Mouse (Mus musculus): ENCODE results near the gene Cep63. TPM values are rescaled to one million over a fixed set of nuclear protein-coding genes. Genes with fewer than 3 reads are reported as not detected.
A peak's percentile ranks its signal among the peaks of the same experiment; 100 is the strongest.

Gene Cep63
- 50.9 and 57.8 TPM in 2 replicates for polyA plus RNA-seq (2015; fragmentation: Nextera tagmentation; extraction: Ambion mirVana)

DNA sequence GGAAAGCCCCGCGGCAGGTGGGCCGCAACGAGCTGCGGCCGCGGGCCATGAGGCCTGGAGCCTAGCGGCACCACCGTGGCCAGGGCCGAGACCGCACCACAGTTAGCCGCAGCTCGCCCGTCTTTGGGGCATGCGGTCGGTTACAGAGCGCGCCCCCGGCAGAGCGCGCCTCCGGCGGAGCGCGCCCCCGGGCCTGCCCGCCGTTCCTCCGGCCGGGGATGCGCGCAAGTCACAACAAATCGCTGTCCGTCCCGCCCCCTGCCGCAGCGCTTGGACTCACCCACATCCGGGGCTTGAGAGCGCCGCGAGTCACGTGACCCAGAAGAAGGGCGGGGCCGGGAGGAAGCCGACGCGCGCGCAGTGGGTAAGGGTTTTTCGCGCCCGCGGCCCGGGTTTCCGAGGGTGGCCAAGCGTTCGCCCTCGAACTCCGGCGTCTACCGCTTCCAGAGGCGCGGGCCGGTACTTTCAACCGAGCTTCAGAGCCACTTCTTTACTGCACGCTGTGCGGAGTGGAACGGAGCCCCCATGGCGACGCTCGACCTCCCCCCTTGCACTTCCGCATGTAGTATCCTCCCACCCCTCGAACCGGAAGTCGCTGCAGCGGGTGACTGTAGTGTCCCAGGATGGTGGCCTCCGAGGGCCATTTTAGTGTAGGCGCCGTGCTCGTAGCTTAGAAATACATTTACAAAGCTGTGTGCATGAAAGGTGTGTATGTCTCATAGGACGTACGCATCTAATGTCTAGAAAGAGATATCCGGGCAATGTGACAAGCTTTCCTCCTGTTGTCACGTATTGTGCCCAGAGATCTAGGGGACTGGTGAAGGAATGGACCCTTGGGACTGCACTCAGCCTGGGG is at the start of gene Cep63, which contains the start of gene Anapc13:
Gene Cep63 (minus strand): TSS at position 552 of the 856 bp plus-strand sequence.
Gene Anapc13 (plus strand): TSS at position 314 of the 856 bp plus-strand sequence.
- ATAC-seq (ENCODE audit: insufficient number of reproducible peaks, insufficient read depth, low FRiP score, low TSS enrichment, low read depth) = peak; percentile 92
- peak within 1 kb of the TSS; percentile 97 for H3K4me3 ChIP-seq
- H3K27me3 ChIP-seq = no peaks in the 10 kb centered on the region
- peak within 1 kb of the TSS; percentile 70 for H3K4me2 ChIP-seq
- peak within 1 kb of the TSS; percentile 99 for H3K9ac ChIP-seq
- WGBS = under 1% methylated on average over 62 of the region's 84 CpGs
- H3K4me1 ChIP-seq = peaks cover 33% of the 10 kb centered on the region
- H3K27ac ChIP-seq = peak within 1 kb of the TSS; percentile 98
- H3K36me3 ChIP-seq = peaks cover 6% of the 10 kb centered on the region; the same call in 1 of the 2 replicates
- H3K9me3 ChIP-seq = no peaks in the 10 kb centered on the region

GRCm38 (mm10) chr9:102675922-102676321 is 49.6 kb upstream of the Cep63 start:
- no peak for ATAC-seq (ENCODE audit: insufficient number of reproducible peaks, insufficient read depth, low FRiP score, low TSS enrichment, low read depth)
- 82% methylated on average over 5 of the region's 5 CpGs for WGBS
- Histone ChIP-seq H3K36me3 (no peaks in the 10 kb centered on the region), H3K9ac (no peak overlapping the region), H3K4me3 (no peak overlapping the region), H3K27ac (no peak overlapping the region), H3K4me2 (no peak overlapping the region), H3K4me1 (peaks cover 6% of the 10 kb centered on the region; the same call in 1 of the 2 replicates), H3K27me3 (no peaks in the 10 kb centered on the region), H3K9me3 (no peaks in the 10 kb centered on the region)

- Histone ChIP-seq H3K9me3 (no peaks in the 10 kb centered on the region), H3K9ac (no peak overlapping the region), H3K4me1 (peaks cover 8% of the 10 kb centered on the region; the same call in 1 of the 2 replicates), H3K36me3 (no peaks in the 10 kb centered on the region), H3K27me3 (no peaks in the 10 kb centered on the region), H3K4me3 (no peak overlapping the region), H3K4me2 (no peak overlapping the region), H3K27ac (peak overlapping the region; percentile 7; the same call in 1 of the 2 replicates)
- WGBS = 63% methylated on average over 7 of the region's 7 CpGs
- ATAC-seq (ENCODE audit: insufficient number of reproducible peaks, insufficient read depth, low FRiP score, low TSS enrichment, low read depth) = no peak
Observed at GRCm38 (mm10) chr9:102673381-102673780, 47.0 kb upstream of the Cep63 start.

GRCm38 (mm10) chr9:102668906-102669305 is 42.6 kb upstream of the Cep63 start:
- Histone ChIP-seq H3K4me2 (no peak overlapping the region), H3K36me3 (no peaks in the 10 kb centered on the region), H3K4me3 (no peak overlapping the region), H3K27ac (no peak overlapping the region), H3K9me3 (no peaks in the 10 kb centered on the region), H3K27me3 (no peaks in the 10 kb centered on the region), H3K9ac (no peak overlapping the region), H3K4me1 (peaks cover 16% of the 10 kb centered on the region; the same call in 1 of the 2 replicates)
- ATAC-seq (ENCODE audit: insufficient number of reproducible peaks, insufficient read depth, low FRiP score, low TSS enrichment, low read depth) = no peak
- WGBS = 86% methylated on average over 12 of the region's 12 CpGs

DNA sequence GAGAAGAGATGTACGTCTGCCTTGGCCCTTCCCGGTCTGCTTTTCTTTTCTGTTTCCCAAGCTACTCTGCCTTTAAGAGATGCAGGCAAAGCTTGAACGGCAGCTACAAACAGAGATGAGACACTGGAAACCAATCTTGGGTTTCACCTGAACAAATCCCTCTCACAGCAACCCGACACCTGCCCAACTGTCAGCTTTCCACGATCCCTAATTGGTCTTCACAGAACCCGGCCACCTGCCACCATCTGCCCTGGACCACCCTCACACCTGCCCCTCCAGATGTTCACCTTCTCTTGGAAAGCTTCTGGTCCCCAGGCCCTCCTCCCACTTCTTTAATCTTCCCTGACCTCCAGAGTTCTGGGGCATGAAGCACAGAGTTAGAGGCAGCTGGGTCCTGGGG is 41.8 kb upstream of the Cep63 start:
- H3K4me2 ChIP-seq = no peak overlapping the region
- ATAC-seq (ENCODE audit: insufficient number of reproducible peaks, insufficient read depth, low FRiP score, low TSS enrichment, low read depth) = no peak
- H3K4me3 ChIP-seq = no peak overlapping the region
- H3K27me3 ChIP-seq = no peaks in the 10 kb centered on the region
- no peak overlapping the region for H3K9ac ChIP-seq
- peaks cover 12% of the 10 kb centered on the region; the same call in 1 of the 2 replicates for H3K4me1 ChIP-seq
- 22% methylated on average over 6 of the region's 6 CpGs for WGBS
- peak overlapping the region; percentile 16 for H3K27ac ChIP-seq
- no peaks in the 10 kb centered on the region for H3K9me3 ChIP-seq
- no peaks in the 10 kb centered on the region for H3K36me3 ChIP-seq

GRCm38 (mm10) chr9:102656355-102657095 is 30.2 kb upstream of the Cep63 start:
- no peak for ATAC-seq (ENCODE audit: insufficient number of reproducible peaks, insufficient read depth, low FRiP score, low TSS enrichment, low read depth)
- Histone ChIP-seq H3K4me2 (no peak overlapping the region), H3K27me3 (no peaks in the 10 kb centered on the region), H3K4me3 (no peak overlapping the region), H3K9me3 (no peaks in the 10 kb centered on the region), H3K4me1 (peaks cover 23% of the 10 kb centered on the region), H3K9ac (no peak overlapping the region), H3K36me3 (no peaks in the 10 kb centered on the region), H3K27ac (no peak overlapping the region)
- WGBS = 37% methylated on average over 8 of the region's 8 CpGs

- no peak overlapping the region for H3K4me3 ChIP-seq
- H3K36me3 ChIP-seq = no peaks in the 10 kb centered on the region
- no peaks in the 10 kb centered on the region for H3K9me3 ChIP-seq
- H3K4me1 ChIP-seq = peaks cover 34% of the 10 kb centered on the region
- no peak overlapping the region for H3K9ac ChIP-seq
- no peak for ATAC-seq (ENCODE audit: insufficient number of reproducible peaks, insufficient read depth, low FRiP score, low TSS enrichment, low read depth)
- 58% methylated on average over 6 of the region's 6 CpGs for WGBS
- H3K27me3 ChIP-seq = no peaks in the 10 kb centered on the region
- no peak overlapping the region for H3K4me2 ChIP-seq
- no peak overlapping the region for H3K27ac ChIP-seq
Observed at GRCm38 (mm10) chr9:102651199-102651720, 24.9 kb upstream of the Cep63 start.

DNA sequence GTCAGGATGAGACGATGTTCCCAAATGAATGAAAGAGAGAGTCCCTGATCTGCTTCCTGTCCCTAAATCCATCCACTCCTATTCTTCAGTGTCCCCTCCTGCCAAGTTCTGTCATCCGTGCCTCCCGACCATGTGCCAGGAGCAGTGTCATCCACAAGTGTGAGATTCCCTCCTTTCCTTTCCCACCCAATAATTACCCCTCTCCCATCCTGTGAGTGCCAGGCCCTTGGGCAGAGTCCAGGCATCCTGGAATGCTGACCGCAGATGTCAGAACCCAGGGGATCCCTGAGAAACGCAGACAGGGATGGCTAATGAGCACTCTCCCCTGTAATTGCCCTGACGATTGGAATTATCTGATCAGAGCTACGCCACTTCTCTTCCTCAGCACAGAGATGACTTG is 24.3 kb upstream of the Cep63 start:
- Histone ChIP-seq H3K4me1 (peaks cover 40% of the 10 kb centered on the region), H3K9me3 (no peaks in the 10 kb centered on the region), H3K36me3 (no peaks in the 10 kb centered on the region), H3K4me2 (peak overlapping the region; percentile 18; the same call in 1 of the 2 replicates), H3K27ac (peak overlapping the region; percentile 44; the same call in 1 of the 2 replicates), H3K9ac (no peak overlapping the region), H3K4me3 (no peak overlapping the region), H3K27me3 (no peaks in the 10 kb centered on the region)
- WGBS = 29% methylated on average over 7 of the region's 7 CpGs
- ATAC-seq (ENCODE audit: insufficient number of reproducible peaks, insufficient read depth, low FRiP score, low TSS enrichment, low read depth) = no peak

- Histone ChIP-seq H3K27ac (peak overlapping the region; percentile 44), H3K4me3 (no peak overlapping the region), H3K36me3 (no peaks in the 10 kb centered on the region), H3K27me3 (no peaks in the 10 kb centered on the region), H3K4me1 (peaks cover 46% of the 10 kb centered on the region), H3K9ac (no peak overlapping the region), H3K4me2 (no peak overlapping the region), H3K9me3 (no peaks in the 10 kb centered on the region)
- no peak for ATAC-seq (ENCODE audit: insufficient number of reproducible peaks, insufficient read depth, low FRiP score, low TSS enrichment, low read depth)
- WGBS = 45% methylated on average over 17 of the region's 17 CpGs
Observed at GRCm38 (mm10) chr9:102649917-102650527, 23.7 kb upstream of the Cep63 start.

GRCm38 (mm10) chr9:102647010-102647409 is 20.7 kb upstream of the Cep63 start:
- H3K4me1 ChIP-seq = peaks cover 71% of the 10 kb centered on the region
- no peak overlapping the region for H3K9ac ChIP-seq
- no peaks in the 10 kb centered on the region for H3K27me3 ChIP-seq
- no peaks in the 10 kb centered on the region for H3K36me3 ChIP-seq
- WGBS = 86% methylated on average over 6 of the region's 6 CpGs
- H3K4me2 ChIP-seq = no peak overlapping the region
- no peak overlapping the region for H3K27ac ChIP-seq
- H3K9me3 ChIP-seq = no peaks in the 10 kb centered on the region
- H3K4me3 ChIP-seq = no peak overlapping the region
- no peak for ATAC-seq (ENCODE audit: insufficient number of reproducible peaks, insufficient read depth, low FRiP score, low TSS enrichment, low read depth)

- ATAC-seq (ENCODE audit: insufficient number of reproducible peaks, insufficient read depth, low FRiP score, low TSS enrichment, low read depth) = no peak
- no peak overlapping the region for H3K9ac ChIP-seq
- H3K4me2 ChIP-seq = peak overlapping the region; percentile 58; the same call in 1 of the 2 replicates
- no peaks in the 10 kb centered on the region for H3K9me3 ChIP-seq
- no peaks in the 10 kb centered on the region for H3K27me3 ChIP-seq
- no peak overlapping the region for H3K4me3 ChIP-seq
- WGBS = 19% methylated on average over 3 of the region's 3 CpGs
- H3K4me1 ChIP-seq = peaks cover 59% of the 10 kb centered on the region
- H3K36me3 ChIP-seq = no peaks in the 10 kb centered on the region
- H3K27ac ChIP-seq = peak overlapping the region; percentile 99
Observed at GRCm38 (mm10) chr9:102645119-102645695, 18.9 kb upstream of the Cep63 start.

Measured in embryonic facial prominence, embryonic 13.5 days (tissue).